Mouse (Mus musculus) erythroblast, embryonic 14.5 days (primary cell): Measurements from ENCODE around the gene Slc8b1.

ENCODE experiments used
- GATA1 ChIP-seq: IDR thresholded peaks from 2 replicates; pipeline ENCODE4 v1.6.1; 2012; ENCODE audit warnings: low read length, inconsistent platforms, mixed read lengths
- TAL1 ChIP-seq: IDR thresholded peaks from 3 replicates; pipeline ENCODE4 v1.6.1; 2012; ENCODE audit warnings: low read length, inconsistent platforms, mixed read lengths

DNA sequence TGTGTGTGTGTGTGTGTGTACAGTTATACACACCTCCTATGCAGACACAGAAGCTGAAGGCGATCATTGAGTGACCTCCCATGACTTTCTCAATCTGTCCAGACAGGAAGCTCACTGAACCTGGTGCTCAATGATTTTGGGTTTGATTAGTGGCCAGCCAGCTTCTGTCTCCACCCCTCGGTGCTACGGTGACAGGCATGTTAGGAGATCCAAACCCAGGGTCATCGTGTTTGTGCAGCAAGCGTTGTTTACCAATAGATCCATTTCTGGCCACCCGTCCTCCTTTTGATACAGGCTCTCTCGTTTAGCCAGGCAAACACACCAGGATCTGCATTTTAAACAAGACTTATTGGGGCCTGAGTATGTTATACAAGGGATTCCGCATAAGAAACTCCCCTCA is 20.7 kb downstream of the Slc8b1 start:
- TF ChIP-seq GATA1 = no peak
- TF ChIP-seq TAL1 = no peak
